8 mouse cellular contexts compared by ENCODE assay signal in genomic region chr10:94087367-94088077, GRCm38 (mm10). TPM values are rescaled to one million over a fixed set of nuclear protein-coding genes. Genes with fewer than 3 reads are reported as not detected.
DNase-seq lines count a peak whose midpoint lies in the region; ATAC-seq lines count a peak whose summit lies in the region.

No protein-coding gene starts in this region.

- peaks cover 27% of the 10 kb centered on the region for H3K4me1 ChIP-seq in hindbrain, embryonic 10.5 days (replicated peaks)
- peaks cover 3% of the 10 kb centered on the region; the same call in 1 of the 2 replicates for H3K4me1 ChIP-seq in stomach, embryonic 16.5 days (ENCODE audit: control insufficient read depth, insufficient read depth, low read length)

- peak overlapping the region; percentile 80 for H3K27ac ChIP-seq in hindbrain, embryonic 10.5 days
- peak overlapping the region; percentile 37; the same call in 1 of the 2 replicates for H3K27ac ChIP-seq in stomach, embryonic 16.5 days (ENCODE audit: low read length)

- peak; percentile 53 for DNase-seq in adrenal gland, adult 2 months
- DNase-seq in adrenal gland, postnatal 4 days (ENCODE audit: low spot score in 2 of 2) = no peak
- peak; percentile 55 for DNase-seq in NIH3T3 (ENCODE audit: low read depth)
- peak; percentile 74 for DNase-seq in hindbrain, embryonic 10.5 days (ENCODE audit: low spot score)
- peak; percentile 31 for DNase-seq in layer of hippocampus, adult 9-11 months
- DNase-seq in thymus, postnatal 0 days (ENCODE audit: low spot score) = no peak
- DNase-seq in heart, postnatal 36 days = no peak

- H3K9ac ChIP-seq in stomach, embryonic 16.5 days (ENCODE audit: low read length) = no peak overlapping the region

- peak overlapping the region; percentile 34 for H3K4me3 ChIP-seq in hindbrain, embryonic 10.5 days
- H3K4me3 ChIP-seq in stomach, embryonic 16.5 days (replicated peaks; ENCODE audit: low read length) = no peak overlapping the region

- no peaks in the 10 kb centered on the region for H3K27me3 ChIP-seq in hindbrain, embryonic 10.5 days (ENCODE audit: insufficient read depth, poor library complexity, severe bottlenecking)
- H3K27me3 ChIP-seq in stomach, embryonic 16.5 days (ENCODE audit: control insufficient read depth, insufficient read depth, low read length) = no peaks in the 10 kb centered on the region

- H3K4me2 ChIP-seq in stomach, embryonic 16.5 days (ENCODE audit: low read depth, low read length) = 0 out of 2 replicates have a peak overlapping the region, but pooled peaks have one; percentile 11

- no peak; the same call in 1 of the 2 replicates for ATAC-seq in stomach, embryonic 16.5 days (ENCODE audit: insufficient read depth, low FRiP score)

- WGBS in hindbrain, embryonic 10.5 days = 34% methylated on average over 11 of the region's 11 CpGs
- 53% methylated on average over 9 of the region's 11 CpGs for WGBS in stomach, embryonic 16.5 days

- H3K9me3 ChIP-seq in hindbrain, embryonic 10.5 days = peaks cover 16% of the 10 kb centered on the region
- H3K9me3 ChIP-seq in stomach, embryonic 16.5 days (replicated peaks; ENCODE audit: control insufficient read depth, low read length) = no peaks in the 10 kb centered on the region

- peaks cover 25% of the 10 kb centered on the region for H3K36me3 ChIP-seq in hindbrain, embryonic 10.5 days
- peaks cover 7% of the 10 kb centered on the region for H3K36me3 ChIP-seq in stomach, embryonic 16.5 days (ENCODE audit: control insufficient read depth, insufficient read depth, low read length)

- intact Hi-C loops in heart, postnatal 36 days (cut with DNase I) = no loop called here

RNA-seq across cellular contexts. Expression of gene Fgd6, which starts 51.7 kb away (rescaled TPM):
- total RNA-seq in adrenal gland, adult 2 months (2021) = 1 to 10 TPM; 4.5 to 5.6 TPM
- polyA plus RNA-seq in adrenal gland, adult 2 months (2012; rRNA removed) = 0.64 and 0.80 TPM in 2 replicates
- total RNA-seq in adrenal gland, postnatal 4 days (2021) = 1 to 10 TPM; 5.8 TPM
- 4.2 and 4.7 TPM in 2 replicates for polyA plus RNA-seq in hindbrain, embryonic 10.5 days (2016; fragmentation: Nextera tagmentation; extraction: Ambion mirVana)
- 3.7 and 3.9 TPM in 2 replicates for polyA plus RNA-seq in stomach, embryonic 16.5 days (2015; fragmentation: Nextera tagmentation; extraction: Ambion mirVana)
- polyA plus RNA-seq in thymus, postnatal 0 days (2015; fragmentation: Nextera tagmentation; extraction: Ambion mirVana) = 1.5 and 1.7 TPM in 2 replicates
- total RNA-seq in heart, postnatal 36 days (2021) = 1 to 10 TPM; 5.6 to 6.2 TPM

RNA-seq across cellular contexts. Expression of gene Vezt, which starts 51.9 kb away (rescaled TPM):
- 10 to 100 TPM; 20.9 to 22.1 TPM for total RNA-seq in adrenal gland, adult 2 months (2021)
- polyA plus RNA-seq in adrenal gland, adult 2 months (2012; rRNA removed) = 4.6 and 6.6 TPM in 2 replicates
- 10 to 100 TPM; 29.0 to 34.7 TPM for total RNA-seq in adrenal gland, postnatal 4 days (2021)
- 30.6 and 35.6 TPM in 2 replicates for polyA plus RNA-seq in hindbrain, embryonic 10.5 days (2016; fragmentation: Nextera tagmentation; extraction: Ambion mirVana)
- polyA plus RNA-seq in stomach, embryonic 16.5 days (2015; fragmentation: Nextera tagmentation; extraction: Ambion mirVana) = 26.4 and 27.4 TPM in 2 replicates
- 15.5 and 18.8 TPM in 2 replicates for polyA plus RNA-seq in thymus, postnatal 0 days (2015; fragmentation: Nextera tagmentation; extraction: Ambion mirVana)
- 10 to 100 TPM; 42.8 to 43.2 TPM for total RNA-seq in heart, postnatal 36 days (2021)

Comparison
In these comparisons a context has a peak if more than half of its experiments do, and no peak if none do; other contexts are left out.
1. DNase-seq: peak in adrenal gland, adult 2 months (single experiment), NIH3T3 (single experiment), hindbrain, embryonic 10.5 days (single experiment) and layer of hippocampus, adult 9-11 months (single experiment); none in adrenal gland, postnatal 4 days (0 of 2), thymus, postnatal 0 days (single experiment) and heart, postnatal 36 days (0 of 2).